Mouse (Mus musculus) monocyte, adult 2 months (primary cell): ENCODE results near the gene Setd1a.
"Not testable (repeated sequence)": the region's sequence is repeated elsewhere in the genome, so short reads cannot be mapped to it uniquely, and the experiment has no call there.

Source experiments
- DNase-seq, 2 experiments: peaks; one replicate each; pipeline ENCODE4 v3.0.0; 2022; ENCODE audit warnings: low spot score in 2 of 2, low read depth in 1 of 2

The Setd1a gene

DNA sequence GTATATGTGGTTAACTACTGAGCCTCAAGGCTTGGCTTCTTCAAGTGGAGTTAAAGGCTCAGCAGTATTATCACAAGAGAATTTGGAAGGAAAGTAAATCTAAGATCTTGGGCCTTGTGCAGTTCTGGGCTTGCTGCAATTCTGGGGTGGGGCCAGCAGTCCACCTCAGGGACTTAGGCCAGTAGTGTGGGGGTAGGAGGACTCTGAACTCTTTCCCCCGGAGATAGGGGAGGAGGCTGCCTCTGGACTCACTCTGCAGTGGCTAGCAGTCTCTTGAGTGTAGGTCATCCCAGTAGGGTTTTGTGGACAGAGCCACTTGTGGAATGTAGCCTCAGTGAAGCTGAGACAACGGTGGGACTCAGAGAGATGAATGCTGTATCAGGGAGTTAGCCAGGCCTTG lies 10.7 kb upstream of the Setd1a start:
- DNase-seq, result no peak

- DNase-seq, result no peak
Measured at GRCm38 (mm10) chr7:127766851-127767609, 9.4 kb upstream of the Setd1a start.

- no peak for DNase-seq
Measured at GRCm38 (mm10) chr7:127767671-127768345, 8.7 kb upstream of the Setd1a start.

- DNase-seq, result no peak
Measured at GRCm38 (mm10) chr7:127768346-127768996, 8.0 kb upstream of the Setd1a start.

DNA sequence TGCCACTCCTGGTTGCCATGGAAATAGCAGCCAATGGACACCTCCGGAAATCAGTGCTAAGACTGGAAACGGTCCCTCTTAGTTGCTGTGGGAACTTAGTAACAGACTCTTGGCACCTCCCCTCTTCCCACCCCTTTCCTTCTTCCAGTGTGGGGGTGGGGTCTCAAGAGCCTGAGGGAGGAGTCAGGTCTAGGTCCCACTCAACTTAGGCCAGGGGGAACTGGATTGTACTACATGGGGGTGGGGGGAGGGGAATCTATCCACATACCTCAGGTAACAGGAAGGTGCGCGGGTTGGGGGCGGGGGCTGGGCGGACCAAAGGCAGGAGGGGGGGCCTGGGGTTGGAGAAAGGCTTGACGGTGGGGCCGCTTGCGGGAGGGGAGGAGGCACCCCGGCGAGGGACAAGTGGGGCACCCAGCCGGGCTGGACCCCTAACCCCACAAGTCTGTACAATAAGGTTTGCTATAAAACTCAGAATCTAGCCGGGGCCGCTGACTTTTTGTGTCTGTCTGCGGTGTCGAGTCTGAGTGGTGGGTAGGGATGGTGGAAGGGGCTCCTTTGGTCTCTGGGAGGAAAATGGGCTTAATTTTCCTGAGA lies 7.4 kb upstream of the Setd1a start:
- peak; percentile 77 to 79 for DNase-seq

DNA sequence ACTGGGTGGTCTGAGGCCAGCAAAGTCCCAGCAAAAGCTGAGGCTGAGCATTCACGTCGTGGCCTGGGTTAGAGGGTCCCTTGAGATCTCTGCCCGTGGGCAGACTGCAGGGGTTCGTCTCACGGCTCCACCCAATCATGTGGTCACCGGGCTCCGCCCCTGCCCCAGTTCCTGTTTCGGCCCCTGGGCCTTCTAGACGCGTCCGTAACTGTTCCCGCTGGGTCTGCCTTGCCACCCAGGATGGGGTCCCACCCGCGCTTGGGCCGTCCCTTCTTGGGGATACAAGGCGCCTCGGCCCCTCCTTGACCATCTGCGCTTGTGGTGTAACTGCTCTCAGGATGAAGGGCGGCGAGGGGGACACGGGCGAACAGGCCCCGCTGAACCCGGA lies 6.8 kb upstream of the Setd1a start, which contains the start of gene Orai3:
TSS of gene Orai3 (plus strand) at position 165 of the 388 bp plus-strand sequence.
- peak; percentile 70 to 85 for DNase-seq

- no peak for DNase-seq
Measured at GRCm38 (mm10) chr7:127770039-127770905, 6.2 kb upstream of the Setd1a start.

GRCm38 (mm10) chr7:127771262-127771661 lies 5.2 kb upstream of the Setd1a start:
- DNase-seq, result no peak

- no peak for DNase-seq
Measured at GRCm38 (mm10) chr7:127772080-127772479, 4.4 kb upstream of the Setd1a start.

DNA sequence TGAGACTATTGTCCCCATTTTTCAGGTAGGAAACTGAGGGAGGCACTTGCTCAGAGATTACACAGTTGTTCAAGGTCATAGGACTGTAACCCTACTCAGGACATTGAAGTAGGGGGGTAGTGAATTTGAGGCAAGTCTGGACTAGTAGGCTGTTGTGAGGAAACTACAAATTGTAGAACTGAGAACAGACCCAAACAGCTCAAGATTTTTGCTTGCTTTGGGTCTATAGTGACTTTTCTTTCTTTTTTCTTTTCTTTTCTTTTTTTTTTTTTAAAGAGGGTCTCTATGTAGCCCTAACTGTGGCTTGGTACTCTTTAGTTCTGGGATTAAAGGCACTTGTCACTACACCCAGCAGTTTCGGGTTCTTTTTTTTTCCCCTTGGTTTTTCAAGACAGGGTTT lies 3.9 kb upstream of the Setd1a start:
- DNase-seq, result no peak

GRCm38 (mm10) chr7:127773664-127774384 lies 2.6 kb upstream of the Setd1a start:
- DNase-seq, result peak in 1 of 2 experiments; percentile 56

GRCm38 (mm10) chr7:127775837-127776236 lies 633 bp upstream of the Setd1a start:
- not testable (repeated sequence) for DNase-seq

- peak; percentile 86 to 92 for DNase-seq
Measured at GRCm38 (mm10) chr7:127776878-127777473, 506 bp downstream of the Setd1a start.

DNA sequence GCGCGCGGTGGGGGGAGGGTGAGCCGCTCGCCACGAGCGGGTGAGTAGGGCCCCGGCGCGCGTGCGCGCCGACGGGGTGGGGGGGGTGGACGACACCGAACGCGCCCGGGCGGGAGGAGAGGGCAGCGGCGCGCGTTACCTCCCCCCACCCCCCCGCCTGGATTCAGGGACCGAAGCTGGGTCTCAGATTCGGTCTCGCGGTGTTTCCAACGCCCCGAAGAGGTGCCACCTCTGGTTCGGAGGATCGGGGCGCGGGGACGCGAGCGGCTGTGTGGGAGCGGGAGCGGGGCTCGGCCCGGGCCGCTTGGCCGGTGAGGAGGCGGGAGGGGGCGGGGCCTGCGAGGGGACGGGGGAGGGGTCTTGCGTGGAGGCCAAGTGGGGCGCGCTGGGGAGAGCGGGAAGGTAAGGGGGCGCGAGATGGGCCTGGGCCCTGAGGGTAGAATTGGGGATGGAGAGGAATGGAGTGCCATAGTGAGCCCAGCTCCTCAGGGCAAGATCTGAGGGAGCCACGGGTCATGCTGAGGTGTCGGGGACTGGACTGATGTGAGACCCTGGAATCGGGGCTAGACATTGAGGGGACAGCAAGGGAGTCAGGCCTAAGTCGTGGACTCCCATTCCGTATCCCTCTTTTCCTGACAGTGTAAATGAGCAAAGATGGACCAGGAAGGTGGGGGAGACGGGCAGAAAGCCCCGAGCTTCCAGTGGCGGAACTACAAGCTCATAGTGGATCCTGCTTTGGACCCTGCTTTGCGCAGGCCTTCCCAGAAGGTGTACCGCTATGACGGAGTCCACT lies 1.2 kb downstream of the Setd1a start:
- no peak for DNase-seq

DNA sequence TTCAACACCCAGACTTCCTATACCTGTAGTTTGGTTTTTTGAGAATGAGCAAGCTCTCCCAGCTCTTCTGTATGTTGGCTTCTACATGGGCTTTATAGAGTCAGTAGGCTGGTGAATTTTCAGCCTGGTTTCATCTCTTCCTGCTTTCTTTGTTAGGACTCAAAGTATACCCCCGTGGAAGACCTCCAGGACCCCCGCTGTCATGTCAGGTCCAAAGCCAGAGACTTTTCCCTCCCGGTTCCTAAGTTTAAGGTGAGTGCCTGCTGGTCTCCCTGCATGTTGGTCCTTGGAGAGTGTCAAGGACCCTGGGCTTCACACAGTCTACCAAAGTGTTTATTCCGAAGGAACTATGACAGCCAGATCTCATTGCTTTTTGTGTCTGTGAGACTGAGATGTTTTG lies 1.9 kb downstream of the Setd1a start:
- DNase-seq, result no peak

DNA sequence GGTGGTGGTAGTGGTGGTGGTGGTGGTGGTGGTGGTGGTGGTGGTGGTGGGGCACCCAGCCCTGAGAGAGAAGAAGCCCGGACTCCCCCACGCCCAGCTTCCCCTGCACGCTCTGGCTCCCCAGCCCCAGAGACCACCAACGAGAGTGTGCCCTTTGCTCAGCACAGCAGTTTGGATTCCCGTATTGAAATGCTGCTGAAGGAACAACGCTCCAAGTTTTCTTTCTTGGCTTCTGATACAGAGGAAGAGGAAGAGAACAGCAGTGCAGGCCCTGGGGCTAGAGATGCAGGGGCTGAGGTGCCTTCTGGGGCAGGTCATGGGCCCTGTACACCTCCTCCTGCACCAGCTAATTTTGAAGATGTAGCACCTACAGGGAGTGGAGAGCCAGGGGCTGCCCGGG lies 8.8 kb downstream of the Setd1a start, which contains the start of gene Gm49388:
TSS of gene Gm49388 (plus strand) at position 301 of the 400 bp plus-strand sequence.
- no peak for DNase-seq

DNA sequence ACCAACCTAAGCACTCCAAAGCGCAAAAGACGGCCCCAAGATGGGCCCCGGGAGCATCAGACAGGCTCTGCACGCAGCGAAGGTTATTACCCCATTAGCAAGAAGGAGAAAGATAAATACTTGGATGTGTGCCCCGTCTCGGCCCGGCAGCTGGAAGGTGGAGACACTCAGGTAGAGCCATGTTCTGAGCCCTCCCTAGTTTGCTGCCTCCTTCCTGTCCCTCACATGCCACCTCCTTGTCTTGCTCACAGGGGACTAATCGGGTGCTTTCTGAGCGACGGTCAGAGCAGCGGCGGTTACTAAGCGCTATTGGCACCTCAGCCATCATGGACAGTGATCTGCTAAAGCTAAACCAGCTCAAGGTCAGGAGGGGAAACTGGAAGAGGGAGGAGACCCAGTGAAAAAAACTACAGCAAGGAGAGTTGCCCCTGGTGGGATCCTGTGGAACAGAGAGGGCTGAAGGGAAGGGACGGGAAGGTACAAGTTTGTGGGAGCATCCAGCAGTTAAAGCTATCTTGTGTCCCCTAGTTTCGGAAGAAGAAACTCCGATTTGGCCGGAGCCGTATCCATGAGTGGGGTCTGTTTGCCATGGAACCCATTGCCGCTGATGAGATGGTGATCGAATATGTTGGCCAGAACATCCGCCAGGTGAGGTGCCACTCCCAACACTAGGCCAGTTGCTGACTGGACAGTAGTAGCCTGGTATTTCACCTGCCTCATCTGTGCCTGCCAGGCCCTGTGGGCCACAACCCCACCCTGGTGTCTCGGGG lies 20.8 kb downstream of the Setd1a start:
- no peak for DNase-seq

- DNase-seq, result no peak
Measured at GRCm38 (mm10) chr7:127798591-127798990, 22.1 kb downstream of the Setd1a start.
